Mouse (Mus musculus) embryonic facial prominence, embryonic 11.5 days (tissue): Measurements from ENCODE around the gene Rfc5. TPM values are rescaled to one million over a fixed set of nuclear protein-coding genes. Genes with fewer than 3 reads are reported as not detected.
A peak's percentile ranks its signal among the peaks of the same experiment; 100 is the strongest.
"Not testable (repeated sequence)": the region's sequence is repeated elsewhere in the genome, so short reads cannot be mapped to it uniquely, and the experiment has no call there.

Experiments
- ATAC-seq: fragments of 200-750 bp; cut with Nextera tagmentation; replicated peaks from 2 replicates; pipeline ENCODE4 v1.8.0; 2017; ENCODE audit warnings: low read depth; ENCODE audit not compliant: insufficient number of reproducible peaks, low FRiP score, low TSS enrichment
- DNase-seq: peaks from one replicate; pipeline ENCODE4 v3.0.0-alpha.2; 2015; ENCODE audit warnings: low spot score
- H3K27ac ChIP-seq: fragments of 300-500 bp; sonication (generic); replicated peaks from 2 replicates; pipeline ENCODE4 v1.5.1; 2014; ENCODE audit warnings: mild to moderate bottlenecking, low read depth, low read length, control low read depth
- H3K27me3 ChIP-seq: fragments of 300-500 bp; sonication (generic); 2 replicates; pipeline ENCODE4 v1.6.1; 2014; ENCODE audit warnings: mild to moderate bottlenecking, low read length, moderate library complexity, mixed read lengths; ENCODE audit not compliant: control insufficient read depth, insufficient read depth
- H3K36me3 ChIP-seq: fragments of 300-500 bp; sonication (generic); replicated peaks from 2 replicates; pipeline ENCODE4 v1.6.1; 2014; ENCODE audit warnings: low read depth, mild to moderate bottlenecking, low read length, moderate library complexity, mixed read lengths; ENCODE audit not compliant: control insufficient read depth, insufficient read depth
- H3K4me1 ChIP-seq: fragments of 300-500 bp; sonication (generic); 2 replicates; pipeline ENCODE4 v1.6.1; 2014; ENCODE audit warnings: low read length, mixed read lengths; ENCODE audit not compliant: control insufficient read depth, insufficient read depth
- H3K4me2 ChIP-seq: fragments of 300-500 bp; sonication (generic); 2 replicates; pipeline ENCODE4 v1.6.1; 2014; ENCODE audit warnings: low read depth, mild to moderate bottlenecking, control low read depth, low read length, moderate library complexity
- H3K4me3 ChIP-seq: fragments of 300-500 bp; sonication (generic); 2 replicates; pipeline ENCODE4 v1.5.1; 2014; ENCODE audit warnings: low read depth, low read length, control low read depth
- H3K9ac ChIP-seq: fragments of 300-500 bp; sonication (generic); replicated peaks from 2 replicates; pipeline ENCODE4 v1.6.1; 2014; ENCODE audit warnings: mild to moderate bottlenecking, control low read depth, low read length
- H3K9me3 ChIP-seq: fragments of 300-500 bp; sonication (generic); replicated peaks from 2 replicates; pipeline ENCODE4 v1.6.1; 2016; ENCODE audit warnings: mild to moderate bottlenecking, low read length, inconsistent platforms, mixed read lengths; ENCODE audit not compliant: control insufficient read depth
- WGBS: fragments of 180-500 bp; shearing (Covaris S2); extraction: QIAGEN DNeasy Blood & Tissue Kit; methylation state at CpG from one replicate; pipeline ENCODE4 v1.1.7; 2014; 5-methylcytosine and 5-hydroxymethylcytosine counted together
- polyA plus RNA-seq: library from polyadenylated mRNA; unstranded; fragments of >200 nt; fragmentation: Nextera tagmentation; extraction: Ambion mirVana; gene quantifications from 2 replicates; pipeline ENCODE4 v1.2.1, GENCODE M21; 2014

Gene Rfc5
- polyA plus RNA-seq, 1 experiment from 2014 or later = 105 TPM

DNA sequence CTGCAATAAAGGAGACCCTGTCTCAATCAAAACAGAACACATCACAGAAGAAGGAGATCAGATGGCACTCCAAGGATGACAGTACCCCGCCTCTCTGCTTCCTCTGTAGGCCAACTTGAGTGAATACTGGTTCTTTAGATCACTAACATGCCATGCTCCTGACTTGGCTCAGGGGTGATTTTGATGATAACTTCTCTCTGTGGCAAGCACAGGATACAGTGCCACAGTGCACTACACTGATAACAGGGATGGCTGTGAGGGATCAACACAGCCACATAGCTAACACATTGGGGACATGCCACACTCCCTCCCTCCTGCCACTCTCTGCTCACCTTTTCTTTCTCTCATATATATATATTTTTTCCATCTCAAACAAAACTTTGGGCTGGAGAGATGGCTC lies 2.0 kb upstream of the Rfc5 start:
- Histone ChIP-seq H3K9me3 (no peaks in the 10 kb centered on the region), H3K4me3 (no peak overlapping the region), H3K4me1 (no peaks in the 10 kb centered on the region), H3K4me2 (no peak overlapping the region), H3K36me3 (no peaks in the 10 kb centered on the region), H3K27ac (no peak overlapping the region), H3K27me3 (no peaks in the 10 kb centered on the region), H3K9ac (no peak overlapping the region)
- ATAC-seq (no peak), DNase-seq (no peak)
- WGBS = 88% methylated on average over 1 of the region's 1 CpGs

DNA sequence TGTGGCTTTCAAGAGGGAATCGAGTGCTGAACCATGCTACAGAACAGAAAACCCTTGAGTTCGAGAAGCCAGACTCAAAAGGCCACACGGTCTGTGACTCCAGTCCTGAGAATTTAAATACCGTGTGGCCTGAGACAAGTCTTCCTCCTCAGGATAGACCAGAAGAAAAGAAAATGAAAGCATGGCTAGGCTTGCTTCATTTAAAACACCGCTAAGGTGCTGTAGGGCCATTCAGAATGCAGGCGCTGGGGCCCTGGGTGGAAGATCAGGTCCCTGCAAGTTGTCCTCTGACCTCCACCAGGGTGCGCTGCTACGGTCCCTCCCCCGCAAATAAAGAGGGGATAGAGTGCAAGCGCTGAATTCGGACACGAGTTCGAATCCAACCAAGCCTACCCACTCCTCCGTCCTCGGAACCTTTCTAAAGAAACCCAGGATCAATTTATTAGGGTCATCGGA lies 523 bp downstream of the Rfc5 start:
- DNase-seq (peak; percentile 65), ATAC-seq (peak; percentile 45; the same call in 1 of the 2 replicates)
- H3K9ac ChIP-seq = peak overlapping the region; percentile 94
- no peaks in the 10 kb centered on the region; the same call in 1 of the 2 replicates for H3K36me3 ChIP-seq
- H3K4me2 ChIP-seq = peak overlapping the region; percentile 66
- H3K27me3 ChIP-seq = no peaks in the 10 kb centered on the region
- WGBS = 14% methylated on average over 16 of the region's 16 CpGs
- H3K9me3 ChIP-seq = no peaks in the 10 kb centered on the region
- 0 out of 2 replicates have a peak overlapping the region, but pooled peaks have one; percentile 52 for H3K27ac ChIP-seq
- H3K4me1 ChIP-seq = no peaks in the 10 kb centered on the region
- peak overlapping the region; percentile 84 for H3K4me3 ChIP-seq

DNA sequence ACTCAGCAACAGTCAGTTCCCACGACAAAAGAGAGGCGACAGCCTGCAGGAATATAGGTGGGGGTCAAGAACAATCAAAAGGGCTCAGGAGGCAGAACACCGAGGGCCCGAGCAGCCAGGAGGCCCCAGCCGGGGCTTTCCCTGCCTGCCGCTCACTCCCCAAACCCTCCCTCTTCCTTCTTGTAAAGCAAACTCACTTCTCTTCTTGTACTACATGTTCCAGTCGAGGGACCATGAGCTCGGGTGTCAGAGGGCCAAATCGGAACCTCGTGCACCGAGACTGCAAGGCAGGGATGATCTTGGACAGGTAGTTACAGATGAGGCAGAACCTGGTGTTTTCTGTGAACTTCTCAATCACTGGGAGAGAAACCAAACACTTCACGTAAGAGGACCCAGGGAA lies 5.6 kb downstream of the Rfc5 start:
- Histone ChIP-seq H3K9me3 (no peaks in the 10 kb centered on the region), H3K9ac (no peak overlapping the region), H3K4me2 (no peak overlapping the region), H3K4me1 (no peaks in the 10 kb centered on the region), H3K27ac (no peak overlapping the region), H3K4me3 (no peak overlapping the region), H3K36me3 (peaks cover 4% of the 10 kb centered on the region), H3K27me3 (no peaks in the 10 kb centered on the region)
- DNase-seq (no peak), ATAC-seq (no peak)
- 84% methylated on average over 12 of the region's 12 CpGs for WGBS

DNA sequence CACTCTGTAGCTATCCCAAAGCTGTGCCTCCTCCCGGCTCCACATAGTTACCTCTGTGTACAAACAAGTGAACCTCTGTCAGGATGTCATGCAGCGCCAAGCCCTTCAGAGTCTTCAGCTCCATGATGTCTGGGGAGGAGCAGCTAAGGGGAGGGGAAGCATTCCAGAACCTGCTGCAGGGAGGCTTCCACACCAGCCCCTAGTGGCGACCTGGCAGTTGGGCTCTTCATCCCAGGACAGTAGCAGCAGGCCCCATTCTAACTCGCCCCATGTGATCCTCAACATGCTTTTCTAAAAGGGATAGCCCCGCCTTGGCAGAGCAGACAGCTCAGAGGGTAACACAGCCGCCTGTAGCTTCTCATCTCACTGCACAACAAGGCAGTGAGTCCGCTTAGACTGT lies 7.1 kb downstream of the Rfc5 start:
- no peak overlapping the region for H3K27ac ChIP-seq
- H3K4me2 ChIP-seq = no peak overlapping the region
- no peak overlapping the region for H3K9ac ChIP-seq
- H3K36me3 ChIP-seq = peaks cover 4% of the 10 kb centered on the region
- H3K27me3 ChIP-seq = no peaks in the 10 kb centered on the region
- H3K9me3 ChIP-seq = no peaks in the 10 kb centered on the region
- DNase-seq = no peak
- H3K4me1 ChIP-seq = no peaks in the 10 kb centered on the region
- WGBS = 78% methylated on average over 7 of the region's 7 CpGs
- no peak overlapping the region for H3K4me3 ChIP-seq
- no peak for ATAC-seq

DNA sequence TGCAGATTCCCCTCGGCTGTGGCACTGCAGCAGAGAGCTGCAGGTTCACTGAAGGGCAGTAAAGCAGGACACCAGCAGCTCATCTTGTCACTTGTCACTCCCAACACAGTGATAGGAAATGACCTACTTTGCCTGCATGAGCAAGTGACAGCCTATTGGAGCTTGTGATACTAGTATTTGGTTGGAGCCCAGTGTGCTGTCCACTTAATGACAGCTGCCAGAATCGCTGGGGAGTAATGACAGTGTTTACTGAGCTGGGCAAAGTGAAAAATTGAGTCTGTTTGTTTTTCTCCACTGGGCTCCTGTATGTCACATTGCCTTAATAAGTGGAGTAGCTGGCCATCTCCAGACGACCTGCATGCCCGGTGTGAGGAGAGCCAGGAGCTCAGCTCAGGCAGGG lies 8.6 kb downstream of the Rfc5 start:
- H3K36me3 ChIP-seq = peaks cover 7% of the 10 kb centered on the region
- no peak overlapping the region for H3K27ac ChIP-seq
- H3K4me2 ChIP-seq = no peak overlapping the region
- no peaks in the 10 kb centered on the region for H3K9me3 ChIP-seq
- H3K4me1 ChIP-seq = no peaks in the 10 kb centered on the region
- H3K9ac ChIP-seq = no peak overlapping the region
- H3K4me3 ChIP-seq = no peak overlapping the region
- ATAC-seq (no peak), DNase-seq (no peak)
- no peaks in the 10 kb centered on the region for H3K27me3 ChIP-seq
- WGBS = 81% methylated on average over 4 of the region's 4 CpGs

DNA sequence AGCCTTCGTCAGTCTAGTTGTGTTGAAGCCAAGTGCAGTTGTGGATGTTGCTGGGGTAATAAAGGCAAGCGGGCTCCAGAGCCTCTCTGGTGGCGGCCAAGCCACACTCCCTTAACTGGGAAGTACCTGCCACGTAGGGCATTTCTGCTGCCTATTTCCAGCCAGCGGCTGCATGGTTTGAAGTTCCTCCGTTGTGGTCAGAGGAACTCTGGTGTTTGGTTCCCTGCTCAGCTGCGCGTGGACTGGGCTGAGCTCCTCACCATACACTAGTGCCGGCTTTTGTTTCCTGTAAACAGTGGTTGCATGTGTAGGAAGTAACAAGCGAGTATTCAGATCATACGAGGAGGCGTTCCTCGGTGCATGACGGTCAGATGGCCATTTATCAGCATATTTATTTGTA lies 11.1 kb downstream of the Rfc5 start:
- H3K4me1 ChIP-seq, H3K36me3 ChIP-seq, H3K4me2 ChIP-seq, H3K27me3 ChIP-seq, H3K27ac ChIP-seq, DNase-seq, ATAC-seq, H3K9me3 ChIP-seq, H3K9ac ChIP-seq, H3K4me3 ChIP-seq: not testable (repeated sequence)
- 94% methylated on average over 14 of the region's 14 CpGs for WGBS

DNA sequence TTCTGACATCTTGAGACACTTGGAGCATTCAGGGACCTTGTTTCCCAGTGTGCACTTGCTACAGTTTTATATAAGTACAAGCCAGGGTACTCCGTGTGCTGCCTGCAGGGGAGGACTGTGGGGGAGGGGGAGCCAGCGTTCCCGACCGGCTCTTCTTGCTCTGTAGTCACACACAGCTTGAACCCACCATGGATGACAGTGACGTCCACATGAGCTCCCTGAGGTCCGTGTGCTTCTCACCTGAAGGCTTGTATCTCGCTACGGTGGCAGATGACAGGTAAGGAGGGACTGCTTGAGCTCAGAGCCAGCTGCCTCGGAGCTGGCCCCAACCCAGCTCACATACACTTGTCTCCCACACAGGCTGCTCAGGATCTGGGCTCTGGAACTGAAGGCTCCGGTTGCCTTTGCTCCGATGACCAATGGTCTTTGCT lies 12.5 kb downstream of the Rfc5 start:
- Histone ChIP-seq H3K9me3 (no peaks in the 10 kb centered on the region), H3K27ac (no peak overlapping the region), H3K27me3 (no peaks in the 10 kb centered on the region), H3K9ac (no peak overlapping the region), H3K4me2 (no peak overlapping the region), H3K4me3 (no peak overlapping the region), H3K4me1 (no peaks in the 10 kb centered on the region), H3K36me3 (peaks cover 4% of the 10 kb centered on the region; the same call in 1 of the 2 replicates)
- WGBS = 79% methylated on average over 11 of the region's 11 CpGs
- DNase-seq = no peak
- ATAC-seq = no peak

DNA sequence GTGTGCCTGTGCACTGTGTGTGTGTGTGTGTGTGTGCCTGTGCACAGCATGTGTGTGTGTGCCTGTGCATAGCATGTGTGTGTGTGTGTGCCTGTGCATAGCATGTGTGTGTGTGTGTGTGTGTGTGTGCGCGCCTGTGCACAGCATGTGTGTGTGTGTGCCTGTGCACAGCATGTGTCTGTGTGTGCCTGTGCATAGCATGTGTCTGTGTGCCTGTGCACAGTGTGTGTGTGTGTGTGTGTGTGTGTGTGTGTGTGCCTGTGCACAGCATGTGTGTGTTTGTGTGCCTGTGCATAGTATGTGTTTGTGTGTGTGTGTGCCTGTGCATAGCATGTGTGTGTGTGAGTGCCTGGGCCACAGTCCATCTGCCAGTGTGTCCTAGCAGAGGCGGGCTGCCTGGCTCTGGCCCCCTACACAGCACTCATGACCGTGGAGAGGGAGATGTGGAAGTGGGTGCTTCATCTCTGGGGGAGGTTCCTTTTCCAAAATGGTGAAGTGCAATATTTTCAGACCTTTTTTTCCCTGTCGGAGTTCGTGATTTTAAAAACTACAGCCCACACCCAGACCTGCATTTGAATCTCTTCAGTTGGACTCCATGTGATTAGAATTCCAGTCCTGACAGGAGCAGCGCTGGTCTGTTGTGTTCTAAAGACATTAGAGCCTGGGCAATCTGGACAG lies 14.3 kb downstream of the Rfc5 start:
- Histone ChIP-seq H3K27me3 (no peaks in the 10 kb centered on the region), H3K9me3 (no peaks in the 10 kb centered on the region), H3K4me1 (no peaks in the 10 kb centered on the region), H3K9ac (no peak overlapping the region), H3K27ac (no peak overlapping the region), H3K36me3 (peaks cover 4% of the 10 kb centered on the region), H3K4me2 (no peak overlapping the region), H3K4me3 (no peak overlapping the region)
- WGBS = 89% methylated on average over 7 of the region's 7 CpGs
- ATAC-seq (0 out of 2 replicates have a peak, but pooled peaks have one; percentile 19), DNase-seq (no peak)
